Mouse (Mus musculus): ENCODE data around the gene Hdac1.
"Not testable (repeated sequence)": the region's sequence is repeated elsewhere in the genome, so short reads cannot be mapped to it uniquely, and the experiment has no call there.

Hdac1 gene

DNA sequence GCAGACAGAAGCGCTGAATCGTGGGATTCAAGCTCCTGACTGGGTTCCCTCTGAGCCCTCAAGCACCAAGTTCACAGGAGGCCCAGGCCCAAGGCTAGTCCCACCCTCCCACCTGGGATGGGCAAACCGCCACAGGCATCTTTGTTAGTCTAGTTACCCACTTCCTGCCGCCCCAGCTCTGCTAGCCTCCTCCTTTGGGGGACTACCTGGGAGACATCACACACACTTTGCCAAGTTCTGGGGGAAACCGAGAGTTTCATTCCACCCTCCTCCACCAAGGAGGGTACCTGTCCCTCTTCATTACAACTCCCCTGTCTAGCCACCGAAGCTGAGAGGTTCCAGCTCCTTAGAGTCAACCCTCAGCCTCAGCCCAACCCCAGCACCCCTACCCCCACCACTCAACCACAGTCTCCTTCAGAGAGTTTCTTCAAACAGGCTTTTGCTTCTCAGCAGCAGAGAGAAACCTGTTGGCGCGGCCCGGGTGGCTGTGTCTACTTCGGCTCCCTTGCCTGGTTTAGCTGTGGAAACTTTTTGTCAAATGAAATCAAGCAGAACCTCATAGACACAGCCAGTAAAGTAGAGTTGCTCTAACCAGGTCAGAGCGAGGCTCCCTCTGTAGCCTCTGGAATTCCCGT is 15.9 kb upstream of the Hdac1 start:
- no peak for DNase-seq (ENCODE audit: low spot score)

DNA sequence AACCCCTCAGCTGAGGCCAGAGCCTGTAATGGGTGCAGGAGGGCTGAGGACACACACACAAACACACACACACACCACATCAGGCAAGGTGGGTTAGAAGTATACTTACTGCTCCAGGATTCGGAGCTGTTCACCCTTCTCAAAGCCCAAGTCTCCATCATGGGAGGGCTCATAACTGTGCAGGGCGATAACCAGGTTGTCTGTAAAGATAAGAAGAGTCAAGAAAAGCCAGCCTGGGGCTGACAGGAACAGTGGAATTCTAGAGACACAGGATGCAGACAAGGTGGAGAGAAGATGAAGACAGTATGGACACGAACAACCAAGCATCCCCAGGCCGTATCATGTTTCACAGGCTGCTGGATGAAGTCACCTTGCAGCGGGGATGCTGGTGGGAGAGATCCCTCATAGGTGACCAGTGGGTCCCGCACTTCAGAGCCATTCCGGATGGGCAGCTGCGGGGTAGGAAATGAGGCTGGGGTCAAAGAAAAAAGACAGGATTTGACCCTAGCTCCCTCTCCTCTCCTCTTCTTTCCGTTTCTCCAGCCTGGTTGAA is 14.8 kb upstream of the Hdac1 start:
- peak; percentile 90 for DNase-seq (ENCODE audit: low spot score)

DNA sequence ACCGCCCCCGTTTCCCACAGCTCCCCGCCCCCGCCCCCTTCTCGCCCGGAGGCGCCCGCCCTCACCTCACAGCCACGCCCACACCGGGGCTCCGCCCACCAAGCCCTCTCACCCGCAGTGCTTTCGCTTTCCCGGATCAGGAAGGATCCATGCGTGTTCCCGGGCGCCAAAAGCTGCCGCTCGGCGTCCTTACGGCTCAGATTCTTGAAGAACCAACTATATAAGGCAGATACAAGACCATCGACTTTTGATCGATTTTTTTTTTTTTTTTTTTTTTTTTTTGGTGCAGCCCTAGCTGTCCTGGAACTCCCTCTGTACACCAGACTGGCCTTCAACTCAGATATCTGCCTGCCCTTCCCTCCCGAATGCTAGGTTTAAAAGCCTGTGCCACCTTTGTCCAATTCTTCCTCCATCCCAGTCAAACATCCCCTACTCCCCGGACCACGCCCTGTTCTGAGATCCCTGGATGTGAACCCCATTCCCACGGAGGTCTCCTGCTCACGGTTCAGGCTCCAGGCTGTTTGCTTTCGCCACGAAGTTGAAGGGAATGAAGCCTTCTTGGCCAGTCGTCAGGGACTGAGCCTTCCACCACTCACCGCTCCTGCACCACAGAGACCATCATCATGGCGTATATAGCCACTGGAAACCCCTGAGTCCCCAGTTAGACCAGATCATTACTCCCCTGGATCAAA is 14.2 kb upstream of the Hdac1 start:
- DNase-seq (ENCODE audit: low spot score): peak; percentile 87

DNA sequence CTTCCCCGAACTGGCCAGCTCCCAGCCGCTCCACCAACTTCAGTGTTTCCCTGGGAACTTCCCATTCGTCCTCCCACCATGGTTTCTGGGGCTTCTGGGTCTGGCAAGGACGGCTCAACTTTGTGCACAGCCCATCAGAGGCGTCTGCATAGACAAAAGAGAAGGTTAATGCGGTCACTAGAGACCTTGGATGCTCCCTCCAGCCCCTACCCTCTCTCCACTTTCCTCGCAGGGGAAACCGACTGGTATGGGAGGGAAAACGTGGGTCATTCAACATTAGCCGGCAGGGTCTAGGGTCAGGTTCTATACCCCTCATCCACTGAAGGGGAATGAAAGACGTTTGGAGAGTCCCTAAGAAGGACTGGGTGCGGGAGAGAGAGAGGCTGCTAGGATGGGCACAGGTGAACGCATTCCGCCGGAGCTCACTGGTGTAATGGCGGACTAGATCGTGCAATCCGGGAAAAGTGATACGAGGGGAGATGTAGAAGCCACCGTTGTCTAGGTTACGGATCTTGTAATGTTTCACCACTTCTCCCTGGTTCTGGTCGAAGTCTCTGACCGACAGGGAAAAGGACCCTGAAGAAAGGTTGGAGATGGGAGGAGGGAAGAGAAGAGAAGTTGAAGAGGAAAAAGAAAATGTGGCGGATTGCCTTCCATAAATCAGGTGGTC is 13.5 kb upstream of the Hdac1 start:
- no peak for DNase-seq (ENCODE audit: low spot score)

DNA sequence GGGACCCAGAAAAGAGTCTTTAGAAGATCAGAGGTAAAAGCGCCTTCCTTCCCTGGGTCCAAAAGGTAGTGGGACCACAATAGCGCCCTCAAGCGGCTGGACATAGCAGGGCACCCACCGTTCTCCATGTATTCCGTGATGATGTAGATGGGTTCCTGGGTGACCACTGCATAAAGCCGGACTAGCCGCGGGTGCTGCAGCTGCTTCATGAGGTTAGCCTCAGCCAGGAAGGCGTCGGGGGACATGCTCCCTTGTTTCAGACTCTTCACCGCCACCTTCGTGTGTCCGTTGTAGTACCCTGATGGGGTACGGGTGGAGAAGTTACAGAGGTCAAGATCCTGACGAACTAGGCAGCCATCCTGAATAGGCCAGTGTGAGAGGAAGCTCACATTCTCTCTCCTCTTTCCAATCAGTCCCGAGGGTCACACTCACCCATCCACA is 12.9 kb upstream of the Hdac1 start:
- peak; percentile 70 for DNase-seq (ENCODE audit: low spot score)

DNA sequence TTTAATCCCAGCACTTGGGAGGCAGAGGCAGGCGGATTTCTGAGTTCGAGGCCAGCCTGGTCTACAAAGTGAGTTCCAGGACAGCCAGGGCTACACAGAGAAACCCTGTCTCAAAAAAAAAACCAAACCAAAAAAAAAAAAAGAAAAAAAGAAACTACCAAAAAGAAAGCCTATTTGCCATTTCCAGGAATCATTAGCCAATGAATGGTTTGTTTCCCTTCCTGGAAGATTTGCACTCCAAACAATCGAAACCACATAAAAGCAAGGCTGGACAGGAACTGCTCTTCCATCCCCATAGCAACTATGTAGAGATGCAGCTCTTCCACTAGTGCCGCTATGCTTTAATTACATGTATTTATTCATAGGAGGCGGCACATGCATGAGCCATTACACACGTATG is 12.0 kb upstream of the Hdac1 start:
- not testable (repeated sequence) for DNase-seq (ENCODE audit: low spot score)

DNA sequence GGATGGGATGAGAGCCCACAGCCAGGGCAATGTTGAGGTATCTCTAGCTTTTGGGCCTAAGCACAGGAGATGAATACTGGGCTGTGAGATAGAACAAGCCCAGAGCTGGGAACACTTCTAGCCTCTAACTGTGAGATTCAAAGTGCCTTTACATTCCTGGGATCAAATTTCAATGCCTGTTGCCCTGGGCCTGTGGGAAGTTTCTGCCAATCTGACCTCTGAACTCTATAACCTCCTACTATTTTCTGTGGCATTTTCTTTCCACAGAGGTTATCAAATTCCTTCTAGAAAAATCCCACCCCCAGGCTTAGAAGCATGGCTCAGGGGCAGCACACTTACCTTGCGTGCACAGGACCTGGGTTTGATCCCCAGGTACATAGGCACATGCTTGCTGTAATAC is 7.8 kb upstream of the Hdac1 start:
- no peak for DNase-seq (ENCODE audit: low spot score)

DNA sequence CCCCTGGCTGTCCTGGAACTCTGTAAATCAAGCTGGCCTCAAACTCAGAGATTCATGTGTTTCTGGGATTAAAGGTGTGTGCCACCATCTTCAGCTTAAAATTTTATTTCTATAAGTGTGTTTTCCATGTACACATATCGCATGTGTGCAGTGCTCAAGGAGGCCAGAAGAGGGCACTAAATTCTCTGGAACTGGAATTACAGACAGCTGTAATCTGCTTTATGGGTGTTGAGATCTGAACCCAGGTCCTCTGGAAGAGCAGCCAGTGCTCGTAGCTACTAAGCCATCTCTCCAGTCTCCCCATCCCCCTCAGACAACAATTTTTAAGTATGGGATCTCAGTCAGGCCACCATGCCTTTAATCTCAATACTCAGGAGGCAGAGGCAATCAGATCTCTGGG is 6.8 kb upstream of the Hdac1 start:
- DNase-seq (ENCODE audit: low spot score): peak; percentile 49

DNA sequence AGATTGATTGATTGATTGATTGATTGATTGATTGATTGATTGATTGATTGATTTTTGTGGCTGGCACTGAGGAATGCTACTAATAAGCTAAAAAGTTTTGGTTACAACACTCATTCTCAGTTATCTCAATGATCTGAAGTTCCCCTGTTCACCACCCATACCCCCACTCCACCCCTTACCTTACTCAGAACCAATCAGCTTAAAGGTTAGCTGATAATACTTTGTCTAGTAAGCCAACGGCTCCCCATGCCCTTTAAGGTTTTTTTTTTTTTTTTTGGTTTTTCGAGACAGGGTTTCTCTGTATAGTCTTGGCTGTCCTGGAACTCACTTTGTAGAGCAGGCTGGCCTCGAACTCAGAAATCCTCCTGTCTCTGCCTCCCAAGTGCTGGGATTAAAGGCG is 5.1 kb upstream of the Hdac1 start:
- not testable (repeated sequence) for DNase-seq (ENCODE audit: low spot score)

DNA sequence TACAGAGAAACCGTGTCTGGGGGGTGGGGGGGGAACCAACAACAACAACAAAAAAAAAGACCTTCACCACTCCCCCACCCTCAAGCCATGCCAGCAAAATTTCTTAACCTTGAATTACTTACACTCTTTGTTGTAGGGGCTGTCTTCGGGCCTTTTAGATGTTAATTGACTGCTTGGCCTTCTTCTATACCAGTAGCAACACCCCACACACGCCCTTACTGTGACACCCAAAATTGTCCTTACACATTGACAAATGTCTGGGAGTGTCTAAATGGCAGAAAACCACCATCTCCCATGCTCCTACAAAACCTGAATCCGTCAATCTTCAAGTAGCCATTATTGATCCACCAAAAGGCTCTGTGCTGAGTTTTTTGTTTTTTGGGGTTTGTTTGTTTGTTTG is 1.6 kb upstream of the Hdac1 start:
- no peak for DNase-seq (ENCODE audit: low spot score)

DNA sequence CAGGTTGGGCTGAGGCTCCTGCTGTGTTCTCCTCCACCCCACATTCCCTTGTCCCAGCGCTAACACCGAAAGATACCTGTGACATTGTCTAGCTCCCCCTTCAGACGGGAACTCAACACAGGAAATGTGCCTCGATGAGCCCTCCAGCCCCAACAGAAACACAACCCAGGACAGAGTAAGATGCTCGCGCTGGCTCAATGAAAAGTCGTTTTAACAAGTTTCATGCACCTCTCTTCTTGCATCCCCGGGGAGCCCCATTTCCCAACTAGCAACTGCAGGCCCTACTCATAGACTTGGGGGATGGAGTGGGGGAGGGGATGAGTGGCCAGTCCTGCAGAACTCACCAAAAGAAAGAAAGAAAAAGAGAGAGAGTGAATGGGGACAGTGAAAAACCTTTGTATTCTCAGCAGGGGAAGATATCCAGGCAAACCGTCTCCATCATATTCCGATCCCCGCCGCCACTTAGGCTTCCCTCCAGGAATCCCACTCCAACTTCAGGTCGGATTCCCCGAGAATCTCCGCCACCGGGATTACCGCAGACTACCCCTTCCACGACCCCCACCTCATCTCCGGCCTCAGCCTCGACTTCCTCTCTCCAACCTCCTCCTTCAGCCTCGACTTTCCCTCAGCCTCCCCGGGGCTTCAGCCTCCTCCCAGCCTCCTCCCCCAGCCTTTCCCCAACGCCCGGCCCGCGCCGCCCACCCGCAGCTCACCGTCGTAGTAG is 483 bp downstream of the Hdac1 start:
- DNase-seq (ENCODE audit: low spot score): peak; percentile 48

DNA sequence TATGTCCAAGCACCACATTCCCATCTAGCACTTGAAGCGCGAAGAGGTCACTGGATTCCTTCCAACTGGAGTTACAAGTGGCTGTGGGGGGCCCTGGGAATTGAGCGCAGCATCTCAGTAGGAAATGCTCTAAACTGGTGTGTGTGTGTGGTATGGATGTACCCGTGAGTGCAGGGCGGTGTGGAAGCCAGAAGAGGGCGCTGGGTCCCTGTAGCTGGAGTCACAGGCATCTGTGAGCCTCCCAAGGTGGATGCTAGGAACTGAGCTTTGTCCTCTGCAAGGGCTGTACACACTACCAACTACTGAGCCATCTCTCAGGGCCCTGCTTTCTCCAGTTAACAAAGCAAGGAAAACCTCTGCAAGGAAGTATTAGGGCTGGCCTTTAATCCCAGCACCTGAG is 2.5 kb downstream of the Hdac1 start:
- peak; percentile 48 for DNase-seq (ENCODE audit: low spot score)

DNA sequence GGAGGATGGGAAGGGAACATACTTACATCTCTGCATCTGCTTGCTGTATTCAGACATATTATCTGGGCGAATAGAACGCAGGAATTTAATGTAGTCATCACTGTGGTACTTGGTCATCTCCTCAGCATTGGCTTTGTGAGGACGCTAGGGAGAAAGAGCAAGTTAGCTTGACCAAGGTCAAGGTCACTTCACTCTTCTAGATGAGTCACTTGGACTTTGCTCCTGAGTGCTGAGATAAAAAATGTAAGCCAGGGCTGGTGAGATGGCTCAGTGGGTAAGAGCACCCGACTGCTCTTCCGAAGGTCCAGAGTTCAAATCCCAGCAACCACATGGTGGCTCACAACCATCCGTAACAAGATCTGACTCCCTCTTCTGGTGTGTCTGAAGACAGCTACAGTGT is 13.6 kb downstream of the Hdac1 start:
- not testable (repeated sequence) for DNase-seq (ENCODE audit: low spot score)

DNA sequence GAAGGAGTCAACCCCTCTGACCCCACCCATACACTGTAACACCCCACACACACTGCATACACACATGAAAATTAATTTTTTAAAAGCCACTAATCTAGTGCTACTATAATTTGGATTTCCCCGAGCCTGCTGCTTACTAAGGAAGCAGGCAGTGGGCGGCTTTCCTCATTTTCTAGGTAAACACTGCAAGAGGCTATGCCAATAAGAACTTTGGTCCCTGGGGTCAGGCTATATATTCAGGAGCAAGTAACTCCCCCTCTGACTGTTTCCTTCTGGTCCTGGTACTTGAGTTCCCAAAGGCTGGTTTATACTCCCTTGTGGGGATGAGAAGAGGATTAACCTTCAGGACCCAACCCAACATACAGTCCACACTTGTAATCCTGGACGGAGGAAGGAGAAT is 16.6 kb downstream of the Hdac1 start:
- DNase-seq (ENCODE audit: low spot score): no peak

DNA sequence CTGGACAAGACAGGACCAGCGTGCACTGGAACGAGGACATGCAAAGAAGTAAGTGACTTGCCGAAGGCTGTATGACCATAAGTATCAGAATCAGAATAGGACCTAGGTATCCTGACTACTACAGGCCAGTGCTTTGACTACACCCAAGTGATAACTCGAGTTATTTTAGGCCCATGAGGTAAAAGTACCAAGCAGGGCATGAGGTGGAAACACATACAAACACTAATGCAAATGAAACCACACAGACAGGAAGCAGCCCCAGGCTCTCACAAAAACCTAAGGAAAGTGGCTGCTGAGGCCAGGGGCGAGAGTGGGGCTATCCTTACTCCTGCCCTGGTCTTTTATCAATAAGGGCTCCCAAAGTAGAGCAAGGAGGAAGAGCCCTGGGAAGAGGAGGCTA is 17.2 kb downstream of the Hdac1 start:
- no peak for DNase-seq (ENCODE audit: low spot score)

DNA sequence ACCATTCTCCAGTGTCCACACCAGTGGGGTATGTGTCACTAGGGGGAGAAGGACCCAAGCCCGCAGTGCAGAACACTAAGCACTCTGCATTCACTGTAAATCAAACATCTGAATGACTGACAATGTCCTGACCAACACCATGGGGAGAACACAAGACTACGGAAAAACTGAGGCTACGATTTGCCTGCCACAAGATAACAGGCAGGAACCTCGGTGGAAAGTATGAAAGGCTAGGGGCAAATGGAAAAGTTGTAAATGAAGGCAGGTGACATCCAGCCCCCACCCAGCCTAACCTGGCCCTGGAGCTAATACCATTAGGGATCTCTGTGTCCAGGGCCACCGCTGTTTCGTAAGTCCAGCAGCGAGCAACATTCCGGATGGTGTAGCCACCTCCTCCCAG is 24.0 kb downstream of the Hdac1 start:
- no peak for DNase-seq (ENCODE audit: low spot score)

DNA sequence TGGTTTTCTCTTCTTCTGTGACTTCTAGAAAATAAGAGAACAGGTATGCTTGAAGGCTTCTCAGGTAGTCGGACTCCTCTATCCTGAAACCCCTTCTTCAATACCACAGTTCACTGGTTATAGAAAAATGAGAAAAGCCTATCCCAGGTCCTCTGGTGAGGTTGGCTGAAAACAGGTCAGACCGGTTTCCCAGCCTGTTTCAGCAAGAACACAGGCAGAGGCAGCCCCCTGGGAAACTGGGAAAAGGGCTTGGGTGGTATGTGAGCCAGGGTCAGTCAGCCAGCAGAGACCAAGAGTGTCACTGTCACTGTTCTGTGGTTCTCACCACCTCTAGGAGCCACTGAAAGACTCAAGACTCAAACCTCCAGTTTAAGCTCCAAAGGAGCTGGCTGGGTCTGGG is 25.6 kb downstream of the Hdac1 start:
- DNase-seq (ENCODE audit: low spot score): no peak

DNA sequence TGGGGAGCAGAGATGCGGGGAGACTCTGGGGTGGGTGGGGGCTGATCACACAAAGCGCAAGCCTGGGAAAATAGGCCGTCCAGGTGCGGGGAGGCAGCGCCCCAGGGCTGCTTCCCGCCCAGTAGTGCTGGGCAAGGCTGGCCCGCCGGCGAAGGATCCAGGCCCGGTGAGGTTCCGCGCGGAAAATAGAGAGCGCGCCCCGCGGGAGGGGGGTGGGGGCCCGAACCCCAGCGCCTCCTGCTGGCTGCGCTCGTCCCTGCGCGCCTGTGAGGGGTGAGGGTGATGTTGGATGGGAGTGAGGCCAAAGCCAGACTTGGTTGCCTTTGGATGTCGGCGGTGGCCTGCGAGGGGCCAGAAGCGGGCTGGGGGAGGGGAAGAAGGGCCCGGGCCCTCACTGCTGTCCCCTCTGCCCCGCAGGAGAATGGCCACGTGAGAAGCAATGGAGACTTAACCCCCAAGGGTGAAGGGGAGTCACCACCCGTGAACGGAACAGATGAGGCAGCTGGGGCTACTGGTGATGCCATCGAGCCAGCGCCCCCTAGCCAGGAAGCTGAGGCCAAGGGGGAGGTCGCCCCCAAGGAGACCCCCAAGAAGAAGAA is 28.1 kb downstream of the Hdac1 start:
- DNase-seq (ENCODE audit: low spot score): peak; percentile 48

DNA sequence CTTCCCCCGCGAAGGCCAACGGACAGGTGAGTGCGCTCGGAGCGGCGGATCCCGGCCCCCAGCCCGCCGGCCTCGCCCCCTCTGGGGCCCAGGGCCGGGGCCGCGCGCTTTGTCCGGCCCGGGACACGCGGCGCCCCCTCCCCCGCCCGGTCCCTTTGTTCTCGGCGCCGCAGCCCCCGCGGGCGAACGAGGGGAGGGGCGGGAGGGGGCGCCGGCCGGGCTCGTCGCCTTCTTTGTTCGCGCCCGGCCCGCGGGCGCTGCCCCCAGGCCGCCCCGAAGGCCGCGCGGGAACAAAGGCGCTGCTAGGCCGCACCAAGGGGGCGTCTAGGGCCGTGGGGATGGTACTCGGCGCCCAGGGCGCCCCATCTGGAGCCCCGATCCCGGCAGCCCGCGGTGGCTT is 28.6 kb downstream of the Hdac1 start:
- DNase-seq (ENCODE audit: low spot score): no peak

DNA sequence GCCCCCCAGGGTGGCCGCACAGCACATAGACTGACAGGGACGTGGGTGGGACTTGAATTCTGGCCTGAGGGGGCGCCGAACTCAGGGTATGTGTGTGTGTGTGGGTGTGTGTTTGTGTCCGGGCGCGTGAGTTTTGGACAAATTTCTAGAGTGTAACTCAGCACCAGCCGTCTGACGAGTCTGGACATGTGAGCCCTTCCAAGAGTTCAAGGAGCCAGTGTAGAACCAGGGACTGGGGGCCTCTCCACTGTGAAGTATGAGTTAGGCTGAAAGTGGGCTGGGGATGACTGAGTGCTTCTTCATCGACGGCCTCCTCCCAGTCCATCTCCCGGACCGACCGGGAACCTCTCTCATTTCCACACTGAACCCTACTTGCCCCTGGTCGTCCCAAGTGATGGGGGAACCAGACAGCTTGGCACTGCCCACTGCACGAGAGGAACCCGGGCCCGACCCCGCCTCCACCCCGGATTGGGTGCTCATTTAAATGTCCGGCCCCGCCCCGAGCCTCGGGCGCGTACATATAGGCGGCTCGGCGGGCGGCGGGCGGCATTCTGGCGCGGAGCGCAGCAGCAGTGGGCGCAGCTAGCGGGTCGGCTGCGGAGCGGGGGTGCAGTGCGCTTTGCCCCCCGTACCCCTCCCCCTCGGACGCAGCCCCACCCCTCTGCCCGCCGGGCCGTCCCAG is 29.3 kb downstream of the Hdac1 start, which contains the start of gene Marcksl1:
TSS of gene Marcksl1 (plus strand) at position 496 of the 682 bp plus-strand sequence.
- peak; percentile 68 for DNase-seq (ENCODE audit: low spot score)

DNA sequence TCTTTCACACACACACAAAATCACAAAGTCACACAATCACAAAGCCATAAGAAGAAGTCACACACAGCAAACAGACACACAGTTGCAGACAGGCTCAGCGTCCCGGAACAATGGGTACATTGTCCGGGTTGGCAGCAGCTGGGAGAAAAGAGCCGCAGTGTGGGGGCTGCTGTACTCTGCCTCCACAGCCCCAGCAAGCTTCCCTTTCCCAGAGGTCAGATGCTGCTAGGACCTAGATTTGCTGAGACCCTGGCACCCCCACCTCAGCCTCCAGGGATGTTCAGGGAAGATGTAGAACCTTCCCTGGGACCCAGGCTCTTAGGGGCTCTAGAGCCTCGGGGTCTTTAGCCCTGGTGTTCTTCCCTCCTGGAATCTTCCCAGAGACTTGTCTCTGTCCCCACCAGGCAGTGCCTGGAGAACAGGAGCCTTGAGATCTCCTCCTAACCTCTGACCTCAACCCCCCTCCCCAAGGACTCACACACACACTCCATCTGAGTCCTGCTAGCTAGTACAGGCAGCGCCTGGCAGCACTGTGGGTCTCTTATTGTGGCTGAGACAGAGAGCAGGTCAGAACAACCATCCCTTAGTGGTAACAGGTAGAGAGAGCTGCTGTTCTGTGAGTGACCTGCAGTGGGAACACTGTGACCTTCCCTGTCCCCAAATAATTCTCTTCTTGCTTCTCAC is 31.0 kb downstream of the Hdac1 start:
- DNase-seq (ENCODE audit: low spot score): no peak

All from c-Kit-positive CD71-positive TER-119-positive erythroid progenitor cells, embryonic 14.5 days (primary cell).